Mouse (Mus musculus): ENCODE results near the gene Rmnd1. TPM values are rescaled to one million over a fixed set of nuclear protein-coding genes. Genes with fewer than 3 reads are reported as not detected.

The Rmnd1 gene
- total RNA-seq, 2 experiments from 2014 or later, result 33.1 to 44.9 TPM

- TF ChIP-seq CTCF (conservative IDR thresholded peaks at IDR 0.05), result no peak
- Histone ChIP-seq H3K4me3 (no peak overlapping the region), H3K27ac (no peak overlapping the region)
- DNase-seq (ENCODE audit: low spot score in 2 of 2), result no peak
These were observed 67.6 kb downstream of the Rmnd1 start for GRCm38 (mm10) chr10:4364618-4365017.

GRCm38 (mm10) chr10:4357435-4357834, 74.8 kb downstream of the Rmnd1 start:
- no peak overlapping the region for H3K4me3 ChIP-seq
- H3K27ac ChIP-seq, result no peak overlapping the region
- DNase-seq (ENCODE audit: low spot score in 2 of 2), result no peak
- TF ChIP-seq CTCF (conservative IDR thresholded peaks at IDR 0.05), result no peak

- H3K4me3 ChIP-seq, result no peak overlapping the region
- no peak overlapping the region for H3K27ac ChIP-seq
- no peak for TF ChIP-seq CTCF (conservative IDR thresholded peaks at IDR 0.05)
- no peak for DNase-seq (ENCODE audit: low spot score in 2 of 2)
These were observed 75.5 kb downstream of the Rmnd1 start for GRCm38 (mm10) chr10:4356640-4357039.

DNA sequence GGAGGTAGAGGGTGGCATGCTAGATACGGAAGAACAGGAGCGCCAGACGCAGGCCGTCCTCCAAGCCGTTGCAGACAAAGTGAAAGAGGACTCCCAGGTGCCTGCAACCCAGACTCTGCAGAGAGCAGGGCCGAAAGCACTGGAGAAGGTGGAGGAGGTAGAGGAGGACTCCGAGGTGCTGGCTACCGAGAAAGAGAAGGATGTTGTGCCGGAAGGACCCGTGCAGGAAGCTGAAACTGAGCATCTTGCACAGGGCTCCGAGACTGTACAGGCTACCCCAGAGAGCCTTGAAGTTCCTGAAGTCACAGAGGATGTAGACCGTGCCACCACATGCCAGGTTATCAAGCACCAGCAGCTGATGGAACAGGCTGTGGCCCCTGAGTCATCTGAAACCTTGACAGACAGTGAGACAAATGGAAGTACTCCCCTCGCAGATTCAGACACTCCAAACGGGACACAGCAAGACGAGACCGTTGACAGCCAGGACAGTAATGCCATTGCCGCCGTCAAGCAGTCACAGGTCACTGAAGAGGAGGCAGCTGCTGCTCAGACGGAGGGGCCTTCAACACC, 76.2 kb downstream of the Rmnd1 start:
- Histone ChIP-seq H3K4me3 (no peak overlapping the region), H3K27ac (no peak overlapping the region)
- no peak for DNase-seq (ENCODE audit: low spot score in 2 of 2)
- no peak for TF ChIP-seq CTCF (conservative IDR thresholded peaks at IDR 0.05)

- Histone ChIP-seq H3K4me3 (no peak overlapping the region), H3K27ac (no peak overlapping the region)
- TF ChIP-seq CTCF (conservative IDR thresholded peaks at IDR 0.05), result no peak
- DNase-seq (ENCODE audit: low spot score in 2 of 2), result no peak
These were observed 77.6 kb downstream of the Rmnd1 start for GRCm38 (mm10) chr10:4354371-4355260.

Other genes starting within 250 kb of the Rmnd1 start
- 10 to 100 TPM; 11.0 to 11.3 TPM for gene Akap12, start 166.0 kb downstream of the Rmnd1 start, total RNA-seq (2021)
- gene Zbtb2, start 44.3 kb downstream of the Rmnd1 start, total RNA-seq (2021), result 10 to 100 TPM; 11.8 to 13.2 TPM
- gene Armt1, start 79 bp upstream of the Rmnd1 start, total RNA-seq (2021), result 10 to 100 TPM; 24.0 to 24.9 TPM
- gene Ccdc170, start 50.1 kb upstream of the Rmnd1 start, total RNA-seq (2021), result under 1 TPM; 0.41 to 0.54 TPM
- gene Esr1, start 179.2 kb upstream of the Rmnd1 start, total RNA-seq (2021), result 1 to 10 TPM; 2.5 to 2.7 TPM

Data from layer of hippocampus, adult 2 months (tissue).